Mouse (Mus musculus): ENCODE results near the gene Suclg2.

DNA sequence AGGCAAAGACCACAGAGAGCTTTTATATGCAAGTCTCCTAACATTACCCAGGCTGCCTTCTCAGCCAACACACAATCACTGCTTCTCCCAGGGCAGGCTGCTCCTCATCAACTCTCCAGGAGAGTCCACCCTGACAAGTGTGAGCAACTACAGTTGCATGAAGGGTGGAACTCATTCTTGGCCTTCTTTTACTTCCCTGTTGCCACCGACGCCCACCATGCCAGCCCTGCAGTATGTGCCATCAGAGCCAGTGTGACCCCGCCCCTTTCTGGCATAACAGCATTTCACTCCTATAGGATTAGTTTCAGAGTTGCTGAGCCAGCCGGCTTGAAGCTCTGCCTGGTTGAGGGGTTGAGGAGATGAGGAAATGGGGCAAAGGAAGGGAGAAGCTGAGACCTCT, 138.8 kb downstream of the Suclg2 start:
- TF ChIP-seq POLR2A (IDR thresholded peaks at IDR 0.05; ENCODE audit: extremely low read depth, insufficient read depth, low read length) (no peak), CTCF (IDR thresholded peaks at IDR 0.05; ENCODE audit: low read depth, low read length) (no peak)

All from liver, adult 2 months (tissue).